Mouse (Mus musculus) embryo, embryonic 11 days (tissue): ENCODE data around the gene Tm9sf3.

Experiments
- DNase-seq: peaks from one replicate; pipeline ENCODE4 v3.0.0-alpha.2; 2015

Tm9sf3 gene

GRCm38 (mm10) chr19:41164447-41165095 lies 99.2 kb downstream of the Tm9sf3 start:
- peak; percentile 39 for DNase-seq
